Mouse (Mus musculus) lung, postnatal 36 days (tissue): ENCODE results near the gene Slc13a4.
A peak's percentile ranks its signal among the peaks of the same experiment; 100 is the strongest.

ENCODE experiments used
- DNase-seq: peaks from one replicate; pipeline ENCODE4 v3.0.0; 2022; ENCODE audit warnings: mixed read lengths

The Slc13a4 gene

DNA sequence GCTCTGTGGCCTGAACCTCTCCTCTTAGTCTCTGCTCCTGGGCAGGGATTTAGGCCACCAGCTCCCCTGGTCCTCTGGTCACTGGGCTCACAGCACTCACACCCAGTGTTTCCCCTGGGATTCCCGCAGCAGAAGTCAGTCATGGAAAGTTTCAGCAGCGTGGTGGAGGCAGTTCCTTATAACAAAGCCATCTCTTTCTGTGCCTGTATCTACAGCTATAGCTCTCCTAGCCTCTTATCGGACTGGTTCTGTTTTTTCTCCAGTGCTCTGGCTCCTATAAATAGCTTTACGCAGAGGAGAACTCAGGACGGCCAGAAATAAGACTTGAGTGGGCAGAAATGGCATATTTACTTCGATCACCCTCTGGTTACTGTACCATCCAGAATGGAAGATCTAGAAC, 9.6 kb downstream of the Slc13a4 start:
- no peak for DNase-seq

DNA sequence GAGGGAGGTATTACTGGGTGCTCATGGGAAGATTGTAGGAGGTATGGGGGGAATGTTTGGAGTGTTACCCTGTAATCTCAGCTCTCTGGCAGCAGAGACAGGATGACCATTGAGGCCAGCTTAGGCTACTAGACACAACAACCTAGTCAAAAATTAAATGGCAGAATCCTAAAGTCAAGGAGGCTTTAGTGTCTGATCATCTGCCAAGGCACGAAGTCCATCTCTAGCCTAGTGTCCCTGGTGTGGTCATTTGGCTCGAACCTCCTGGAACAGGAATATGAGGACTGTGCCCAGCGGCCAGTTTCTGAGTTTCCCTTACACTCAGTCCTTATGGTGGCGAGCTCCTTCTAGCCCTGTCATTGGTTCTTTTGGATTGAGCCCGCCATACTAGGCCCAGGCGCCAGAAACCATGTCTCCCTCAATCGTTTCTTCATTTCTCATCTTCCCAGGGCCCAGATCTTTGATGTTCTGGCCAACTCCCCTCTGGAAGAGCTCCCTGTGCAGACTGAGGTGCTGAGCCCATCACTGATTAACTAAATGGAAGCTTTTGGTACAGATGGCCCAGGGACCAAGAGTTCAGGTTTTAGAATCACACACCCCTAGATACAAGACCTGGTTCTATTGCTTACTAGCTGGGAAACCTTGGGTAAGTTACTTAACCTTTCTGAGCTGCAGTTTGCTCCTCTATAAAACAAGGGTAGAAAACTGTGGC, 10.3 kb downstream of the Slc13a4 start:
- no peak for DNase-seq

DNA sequence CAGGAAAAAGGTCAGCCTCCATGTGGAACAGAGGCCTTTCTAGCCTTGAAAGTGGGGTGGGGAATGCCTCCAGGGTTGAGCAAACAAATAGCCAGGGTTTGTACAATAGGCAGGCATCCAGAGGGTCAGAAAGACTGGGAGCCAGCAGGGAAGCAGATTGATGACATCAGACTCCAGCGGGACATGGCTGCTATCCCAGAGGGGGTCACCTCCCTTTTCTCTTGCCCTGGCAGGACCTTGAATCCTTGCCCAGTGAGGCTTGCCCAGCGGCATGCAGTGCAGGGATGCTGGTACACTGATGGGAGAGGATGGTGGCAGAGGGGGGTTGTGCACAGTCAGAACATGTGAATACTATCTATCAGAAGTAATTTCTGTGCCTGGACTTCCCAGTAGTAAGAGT, 10.9 kb downstream of the Slc13a4 start:
- peak; percentile 12 for DNase-seq

DNA sequence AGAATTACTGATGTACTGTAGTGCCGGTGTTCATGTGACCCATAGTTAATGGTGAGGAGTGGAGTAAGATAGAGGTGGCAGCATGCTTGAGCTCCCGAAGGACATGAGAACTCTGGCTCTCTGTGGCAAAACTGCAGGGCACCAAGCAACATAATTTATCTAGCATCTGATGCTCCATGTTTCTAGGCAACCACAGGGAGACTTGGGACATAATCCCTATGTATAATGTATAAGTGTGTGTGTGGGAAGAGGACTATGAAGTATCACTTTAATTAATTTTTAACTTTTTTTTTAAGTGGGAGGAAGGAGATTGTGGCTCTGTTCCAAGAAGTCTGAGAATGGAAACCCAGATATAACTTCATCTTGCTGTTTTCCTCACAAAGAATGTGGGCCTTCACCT, 13.0 kb downstream of the Slc13a4 start:
- no peak for DNase-seq

DNA sequence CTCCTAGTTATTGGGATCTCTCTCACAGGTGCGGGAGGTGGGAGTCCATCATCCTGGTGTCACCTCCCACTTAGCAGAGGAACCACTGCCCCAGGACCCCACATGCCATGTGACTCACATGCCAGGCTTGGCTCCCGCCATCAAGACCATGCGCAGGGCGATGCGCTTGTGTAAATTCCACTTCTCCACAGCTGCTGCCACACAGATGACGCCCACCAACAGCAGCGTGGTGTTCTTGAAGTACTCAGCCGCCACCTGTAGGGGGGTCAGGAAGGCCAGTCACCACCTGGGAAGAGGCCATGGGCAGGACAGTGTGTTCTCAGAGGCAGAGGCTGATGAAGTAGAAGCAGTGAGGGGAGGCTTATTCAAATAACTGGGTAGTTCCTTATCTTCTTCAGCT, 18.3 kb downstream of the Slc13a4 start:
- DNase-seq, result no peak

DNA sequence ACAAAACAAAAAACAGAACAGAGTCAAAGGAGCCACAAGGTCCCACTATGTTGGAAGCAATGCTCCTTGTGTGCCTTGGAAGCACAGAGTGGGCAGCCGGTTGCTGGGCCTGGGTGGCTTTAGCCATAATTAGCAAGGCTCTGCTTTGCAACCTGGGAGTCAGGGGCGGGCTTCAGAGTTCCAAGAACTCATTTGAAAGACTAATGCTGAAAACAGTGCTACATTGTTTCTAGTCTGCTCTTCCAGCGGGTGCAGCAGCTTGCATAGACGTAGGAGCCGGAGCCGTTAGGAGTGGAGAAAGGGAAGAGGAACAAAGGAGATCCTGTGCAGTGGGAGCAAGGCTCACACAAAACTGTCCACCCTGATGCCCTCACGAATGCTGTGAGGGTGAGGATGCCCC, 19.0 kb downstream of the Slc13a4 start:
- DNase-seq, result no peak

DNA sequence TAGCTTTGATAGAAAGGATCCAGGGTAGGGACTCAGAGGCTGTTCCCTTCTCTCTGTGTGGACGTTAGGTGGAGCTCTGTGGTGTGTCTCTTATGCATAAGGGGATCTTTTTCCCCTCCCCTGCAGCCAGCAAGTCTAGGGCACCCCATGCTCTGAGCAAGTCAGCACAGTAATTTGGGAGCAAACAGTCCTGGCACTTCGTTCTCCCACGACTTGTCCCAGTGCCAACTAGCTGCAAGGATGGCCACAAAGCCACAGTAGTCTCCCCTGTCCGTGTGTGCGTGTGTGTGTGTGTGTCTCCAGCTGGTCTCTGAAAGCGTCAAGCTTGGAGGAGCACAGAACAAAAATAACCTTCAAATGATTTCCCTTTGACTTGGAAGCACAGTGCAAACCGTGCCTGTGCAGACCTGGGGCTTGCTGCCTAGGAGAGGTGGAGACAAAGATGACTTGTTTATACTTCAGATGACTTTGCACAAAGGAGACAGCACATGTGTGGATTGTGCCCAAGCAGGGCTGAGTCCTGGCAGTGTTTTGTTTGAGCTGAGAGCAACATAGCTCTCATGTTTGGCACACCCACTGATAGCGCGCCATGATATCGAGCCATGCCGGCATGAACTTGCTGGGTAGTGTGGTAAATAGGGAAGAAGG, 19.7 kb downstream of the Slc13a4 start:
- peak; percentile 16 for DNase-seq

DNA sequence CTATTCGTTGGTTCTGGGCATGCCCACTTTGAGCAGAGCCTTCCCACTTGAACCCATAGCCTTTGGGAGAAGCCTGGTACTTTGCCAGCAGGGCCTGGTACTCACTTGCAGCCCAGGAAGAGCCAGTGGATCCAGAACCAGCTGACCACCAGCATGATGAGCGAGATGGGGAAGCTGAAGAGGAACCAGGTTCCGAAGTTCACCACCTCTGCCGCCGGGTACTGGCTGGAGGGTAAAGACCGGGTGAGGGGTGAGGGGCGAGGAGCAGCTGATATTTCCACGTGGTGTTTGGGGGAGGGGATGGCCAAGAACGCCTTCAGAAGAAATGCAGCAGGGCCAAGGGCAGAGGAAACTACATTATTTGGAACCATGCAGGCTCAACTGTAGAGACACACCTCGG, 28.6 kb downstream of the Slc13a4 start:
- no peak for DNase-seq

DNA sequence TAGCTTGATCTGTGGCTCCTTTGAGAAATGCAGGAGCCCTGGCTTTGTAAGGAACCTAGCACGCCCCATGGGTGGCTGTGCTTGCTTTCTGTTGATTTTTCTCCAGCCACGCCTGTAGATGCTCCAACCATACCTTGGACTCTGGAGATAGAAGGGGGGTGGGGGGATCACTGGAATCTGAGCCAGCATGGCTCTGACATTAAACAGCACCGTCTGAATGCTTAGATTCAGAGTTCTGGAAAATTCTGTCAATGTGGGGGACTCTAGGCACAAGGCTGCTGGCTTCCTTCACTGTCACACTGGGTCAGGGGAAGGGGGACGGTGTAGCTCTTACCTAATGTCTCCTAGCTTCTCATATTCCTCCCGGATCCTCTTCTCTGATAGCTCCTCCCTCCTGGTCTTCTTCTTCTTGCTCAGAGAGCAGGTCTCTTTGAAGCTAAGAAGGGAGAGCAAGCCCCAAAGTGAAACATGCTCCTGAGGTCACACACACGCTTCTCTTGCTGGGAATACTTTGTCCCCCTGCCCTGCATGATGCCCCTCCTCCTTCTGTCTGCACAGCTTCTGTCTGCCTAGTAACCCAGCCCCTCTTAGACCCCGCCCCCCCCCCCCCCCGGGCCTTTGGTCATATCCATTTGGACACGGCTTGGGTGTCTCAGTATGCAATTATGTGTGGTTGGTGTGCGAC, 29.9 kb downstream of the Slc13a4 start:
- DNase-seq, result no peak

DNA sequence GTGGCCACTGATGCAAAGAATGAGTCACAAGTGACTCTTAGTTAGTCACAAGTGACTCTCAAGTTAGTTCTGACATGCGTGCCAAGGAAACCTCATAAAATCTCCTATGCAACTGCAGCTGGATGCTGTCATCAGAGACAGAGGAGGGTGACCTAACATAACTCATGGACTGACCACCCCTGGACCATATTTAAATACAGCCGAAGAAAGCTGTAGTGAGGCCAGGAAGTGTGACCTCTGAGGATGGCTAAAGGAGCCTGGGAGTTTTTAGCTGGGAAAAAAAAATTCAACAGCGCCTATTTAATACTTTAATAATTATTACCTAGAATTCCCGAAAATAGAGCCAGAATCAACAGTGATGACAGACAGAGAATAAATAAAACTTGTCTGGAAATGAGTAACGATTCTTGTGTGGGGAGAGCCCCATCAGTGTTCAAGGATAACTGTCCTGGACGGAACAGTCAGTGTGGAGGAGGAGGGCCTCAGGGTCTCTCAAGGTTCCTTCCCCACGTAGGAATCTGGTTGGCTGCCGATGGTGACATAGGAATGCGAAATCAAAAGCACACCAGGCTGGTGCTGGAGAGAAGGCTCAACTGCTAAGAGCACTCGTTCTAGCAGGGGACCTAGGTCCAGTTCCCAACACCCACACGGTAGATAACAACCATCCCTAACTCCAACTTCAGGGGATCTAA, 34.4 kb downstream of the Slc13a4 start:
- no peak for DNase-seq

DNA sequence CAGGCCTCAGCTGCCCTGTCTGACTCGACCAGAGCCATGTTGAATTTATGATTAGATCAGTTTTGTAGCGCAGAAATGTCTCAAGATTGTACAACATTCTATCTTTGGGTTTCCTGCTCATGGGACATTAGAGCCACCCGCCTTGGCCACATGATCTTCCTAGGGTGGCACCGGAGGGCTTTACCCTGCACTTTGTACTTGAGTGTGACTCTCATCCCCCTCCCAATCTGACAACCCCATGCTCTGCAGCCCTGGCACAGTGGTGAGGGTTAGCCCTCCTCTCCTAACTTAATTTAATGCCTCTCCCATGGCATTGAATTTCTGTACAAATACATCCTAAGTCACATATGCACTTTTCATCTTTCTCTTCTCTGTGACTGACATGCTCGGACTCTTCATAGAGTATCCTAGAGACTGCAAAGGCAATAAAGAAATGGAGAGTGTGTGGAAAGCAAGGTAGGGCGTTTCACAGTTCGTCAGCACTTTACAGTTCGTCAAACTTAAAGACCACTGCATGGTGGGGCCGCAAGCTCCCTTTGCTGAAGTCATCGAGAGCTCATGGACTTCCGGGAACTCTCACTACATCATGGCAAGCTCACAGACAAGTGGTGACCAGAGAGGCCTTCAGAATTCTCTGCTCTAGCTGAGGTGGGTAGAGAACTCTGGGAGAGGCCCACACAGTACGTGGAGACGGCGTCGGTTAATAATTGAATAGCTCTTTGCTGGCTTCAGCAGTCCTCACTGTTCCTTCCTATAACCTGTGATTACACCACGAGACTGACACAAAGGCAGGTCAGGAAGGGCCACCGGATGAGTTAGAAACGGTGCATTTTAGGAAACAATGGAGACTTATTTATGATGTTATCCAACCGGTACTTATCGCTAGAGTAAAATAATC, 35.8 kb downstream of the Slc13a4 start:
- no peak for DNase-seq

DNA sequence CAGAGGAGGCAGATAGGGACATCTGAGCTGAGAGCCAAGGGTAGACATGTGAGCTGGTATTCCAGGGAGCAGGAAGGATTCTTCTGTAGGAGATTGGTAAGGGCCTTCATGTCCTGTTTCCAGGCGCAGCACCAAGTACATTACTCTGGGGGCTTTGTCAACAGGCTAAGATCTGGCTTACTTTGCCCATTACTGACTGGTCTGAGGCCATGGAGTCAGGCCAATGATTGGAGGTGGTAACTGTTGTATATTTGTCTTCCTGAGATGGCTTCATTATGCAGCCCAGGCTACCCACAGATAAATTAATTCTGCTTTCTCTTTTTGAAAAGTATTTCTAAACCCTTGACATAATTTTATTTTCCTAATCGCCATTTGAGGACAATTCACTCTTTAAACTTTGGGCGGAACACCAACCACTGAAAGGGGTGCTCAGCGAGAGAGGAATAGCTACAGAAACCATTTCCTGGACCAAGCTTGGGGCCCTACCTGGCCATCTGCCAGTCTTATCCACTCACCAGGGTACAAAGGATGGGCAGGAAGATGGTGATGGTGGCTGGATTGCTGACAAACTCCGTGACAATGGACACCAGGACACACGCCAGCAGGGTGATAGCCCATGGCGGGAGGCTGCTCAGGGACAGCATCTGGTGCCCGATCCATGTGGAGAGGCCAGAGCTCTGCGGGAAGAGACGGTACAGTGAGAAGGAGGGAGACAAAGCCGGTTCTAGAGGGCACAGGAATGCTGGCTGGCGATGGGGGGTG, 36.7 kb downstream of the Slc13a4 start:
- DNase-seq, result peak; percentile 28

DNA sequence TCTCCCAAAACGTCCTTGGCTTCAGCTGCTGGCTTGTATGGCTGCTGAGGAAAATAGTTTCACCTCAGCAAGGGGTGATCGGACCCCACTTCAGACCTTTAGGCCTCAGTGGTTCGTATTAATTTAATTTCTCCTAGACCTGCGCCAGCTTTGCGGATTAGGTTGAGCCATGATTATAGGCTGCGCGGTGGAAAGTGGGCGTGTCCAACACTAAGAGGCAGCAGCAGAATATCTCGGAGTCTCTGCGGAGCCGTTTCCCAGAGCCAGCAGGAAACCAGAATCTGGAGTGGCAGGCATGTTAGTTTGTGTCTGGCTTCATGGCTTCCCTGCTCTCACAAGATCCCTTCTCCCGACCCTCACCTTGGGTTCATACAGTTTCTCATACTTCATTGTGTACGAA, 38.3 kb downstream of the Slc13a4 start:
- no peak for DNase-seq

DNA sequence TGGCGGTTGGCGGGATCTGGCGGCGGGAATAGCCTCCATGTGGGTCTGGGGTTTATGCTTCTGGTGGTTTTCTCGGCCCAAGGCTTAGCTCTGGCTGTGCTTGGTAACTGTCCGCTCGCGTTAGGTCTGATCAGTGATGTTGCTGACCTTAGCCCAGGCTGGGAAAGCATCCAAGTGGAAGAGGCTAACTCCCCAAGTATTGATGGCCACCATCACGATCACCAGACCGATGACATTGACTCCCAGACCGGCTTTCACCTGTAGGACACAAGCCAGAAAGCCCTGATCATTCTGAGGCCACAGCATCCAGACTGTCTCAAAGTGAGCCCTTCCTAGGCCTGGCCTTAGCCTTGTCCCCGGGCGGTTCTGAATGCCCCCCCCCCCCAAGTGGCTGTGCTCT, 39.2 kb downstream of the Slc13a4 start:
- no peak for DNase-seq

DNA sequence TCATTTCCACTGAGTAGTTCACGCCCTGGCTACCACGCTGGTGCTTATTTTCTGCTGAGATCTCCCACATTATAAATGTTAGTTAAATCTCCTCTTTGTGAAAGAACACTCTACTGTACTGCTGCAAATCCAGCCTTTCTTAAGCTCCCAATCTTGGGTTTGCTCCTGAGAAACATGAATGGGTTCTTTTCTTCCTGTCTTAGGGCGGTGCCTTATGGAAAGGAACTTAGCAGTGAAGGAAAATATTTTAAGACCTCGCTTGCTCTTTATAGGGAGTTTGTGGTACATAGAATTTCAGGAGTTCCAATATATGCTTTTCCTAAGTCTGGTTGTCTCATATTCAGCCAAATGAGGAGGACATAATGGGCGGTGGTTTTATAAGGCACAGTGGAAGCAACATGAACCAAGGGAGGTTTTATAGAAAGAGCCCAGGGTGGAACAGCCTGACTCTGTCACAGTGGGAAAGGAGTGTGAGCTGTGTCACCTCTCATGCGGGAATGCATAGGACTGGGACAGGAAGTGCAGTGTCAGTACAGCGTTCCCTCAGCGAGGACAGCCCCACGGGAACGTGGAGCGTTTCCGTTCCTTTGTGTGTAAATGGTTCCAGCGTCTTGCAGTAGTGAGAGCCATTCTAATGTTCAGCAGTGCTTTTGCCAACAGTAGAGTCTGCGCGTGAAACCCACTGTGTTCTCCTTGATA, 42.2 kb downstream of the Slc13a4 start:
- no peak for DNase-seq

DNA sequence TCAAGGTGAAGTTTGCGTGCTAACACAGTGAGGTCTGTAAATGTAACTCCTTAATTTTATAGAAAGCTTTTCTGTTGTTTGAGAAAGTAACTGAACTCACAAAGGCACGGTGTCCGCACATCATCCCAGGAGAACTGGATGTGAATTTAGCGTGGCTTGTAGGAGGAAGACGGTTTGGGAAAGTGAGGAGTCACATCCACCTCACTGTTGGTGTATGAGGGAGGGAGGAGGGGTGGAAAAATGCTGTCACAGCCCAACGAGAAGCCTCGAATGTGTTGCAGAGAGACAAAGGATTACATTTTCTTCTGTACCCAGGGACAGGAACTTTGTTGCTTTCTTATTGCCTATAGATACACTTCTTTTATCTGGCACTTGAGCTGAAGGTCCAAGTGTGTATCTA, 47.4 kb downstream of the Slc13a4 start:
- no peak for DNase-seq

DNA sequence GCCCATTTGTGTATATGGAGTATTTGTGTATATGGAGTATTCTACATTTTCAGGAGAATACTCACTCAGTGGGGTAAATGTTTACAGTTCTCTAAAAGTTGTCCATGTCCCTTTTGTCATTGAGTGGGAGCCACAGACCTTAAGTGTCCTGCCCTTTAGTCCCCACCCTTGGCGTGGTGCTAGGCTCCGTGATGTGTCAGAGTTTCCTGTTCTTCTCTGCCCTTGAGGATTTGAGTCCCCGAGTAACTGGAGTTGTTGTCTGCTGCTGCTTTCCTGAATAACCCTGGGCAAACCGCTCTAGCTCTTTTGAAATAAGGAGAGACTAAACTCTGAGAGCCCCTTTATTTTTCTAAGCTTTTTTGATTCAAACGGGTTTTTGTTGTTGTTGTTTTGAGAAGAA, 48.4 kb downstream of the Slc13a4 start:
- no peak for DNase-seq

DNA sequence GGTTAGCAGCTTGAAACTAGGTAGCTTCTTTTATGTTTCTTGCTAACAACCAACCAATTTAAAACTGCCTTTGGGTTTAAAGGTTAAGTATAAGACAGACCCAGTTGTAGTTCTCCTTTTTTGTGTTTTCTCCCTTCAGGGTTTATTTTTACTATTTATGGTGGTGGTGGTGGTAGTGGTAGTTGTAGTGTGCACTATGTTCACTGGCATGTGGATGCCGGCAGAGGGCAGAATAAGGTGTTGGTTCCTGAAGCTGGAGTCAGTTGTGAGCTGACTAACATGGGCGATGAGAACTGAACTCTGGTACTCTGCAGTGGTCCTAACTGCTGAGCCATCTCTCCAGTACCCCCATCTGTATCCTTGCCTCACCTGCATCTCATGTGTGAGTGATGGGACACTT, 49.0 kb downstream of the Slc13a4 start:
- DNase-seq, result no peak

DNA sequence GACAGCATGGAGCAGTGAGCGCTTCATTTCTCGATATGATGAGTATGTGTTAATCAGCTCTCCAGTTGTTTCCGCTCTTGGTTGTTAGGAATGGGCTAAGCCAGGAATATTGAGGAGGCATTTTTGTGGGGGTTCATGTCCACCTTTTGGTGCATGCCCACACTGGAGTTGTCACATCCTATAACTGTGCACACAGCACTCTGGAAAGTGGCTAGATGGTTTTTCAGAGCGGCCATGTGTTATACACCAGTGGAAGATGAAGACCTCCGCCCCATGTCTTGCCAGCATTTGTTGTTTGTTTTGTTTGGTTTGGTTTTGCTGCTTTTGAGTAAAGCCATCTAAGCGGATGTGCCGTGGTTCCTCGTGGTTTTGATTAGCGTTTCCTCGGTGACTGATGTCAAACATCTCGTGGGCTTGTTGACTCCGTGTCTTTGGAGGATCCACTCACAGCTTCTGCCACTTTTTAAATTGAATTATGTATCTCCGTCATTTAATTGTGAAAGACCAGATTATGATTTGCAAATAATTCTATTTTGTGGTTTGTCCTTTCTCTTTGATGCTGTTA, 50.2 kb downstream of the Slc13a4 start:
- no peak for DNase-seq

DNA sequence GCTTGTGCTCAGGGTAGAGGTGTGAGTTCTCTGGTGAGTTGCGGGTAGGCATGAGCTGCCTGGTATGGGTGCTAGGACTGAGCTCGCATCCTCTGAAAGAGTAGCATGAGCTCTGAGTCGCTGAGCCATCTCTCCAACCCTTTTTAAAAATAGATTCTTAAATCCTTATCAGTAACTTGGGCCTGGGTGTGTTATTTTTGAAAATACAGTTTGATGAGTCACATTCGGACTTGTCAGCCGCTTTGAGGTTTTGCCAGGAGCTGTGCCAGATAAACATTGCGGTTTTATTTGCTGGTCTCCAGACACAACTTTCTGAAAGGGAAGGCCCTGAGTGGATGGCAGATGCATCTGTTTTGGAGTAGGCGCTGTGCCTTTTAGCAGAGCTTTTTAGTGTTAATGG, 51.2 kb downstream of the Slc13a4 start:
- DNase-seq, result peak; percentile 73

DNA sequence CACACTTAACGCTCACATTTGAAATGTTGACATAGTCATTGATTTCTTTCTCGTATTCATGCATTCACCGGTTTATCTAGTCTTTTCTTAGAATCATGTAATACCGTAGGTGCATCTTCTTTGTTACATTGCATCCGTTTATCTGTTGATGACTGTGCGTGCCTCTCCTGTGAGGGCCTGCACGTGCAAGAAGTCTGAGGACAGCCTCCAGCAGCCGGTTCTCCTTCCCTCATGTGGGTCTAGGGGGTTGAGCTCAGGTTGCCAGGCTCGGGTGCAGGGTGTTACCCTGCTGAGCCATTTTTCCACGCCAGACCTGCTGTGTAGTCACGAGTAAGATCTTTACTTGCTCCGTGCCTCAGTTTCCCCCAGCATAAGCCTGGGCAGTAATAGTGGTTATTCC, 52.9 kb downstream of the Slc13a4 start:
- DNase-seq, result no peak
